Mouse (Mus musculus) heart, postnatal 25 days (tissue): ENCODE measurements at regions not wholly inside any gene's neighbourhood (a gene's known extent, or its start where the extent isn't known, plus 50 kb on each side); places are given as distances from the start of the nearest gene placed in this dataset.

Experiments
- DNase-seq: peaks from one replicate; pipeline ENCODE4 v3.0.0; 2022; ENCODE audit warnings: low spot score
- intact Hi-C: fragments of 180-260 bp; cut with DNase I; formaldehyde crosslinking; loops from one replicate; pipeline ENCODE4 v1.15.1; 2025

GRCm38 (mm10) chr4:72060605-72061352 lies 139.9 kb downstream of the Tle1 start:
- no peak for DNase-seq
- intact Hi-C loops = loop anchor here (10.0 kb wide), 1 partner anchor 134 kb away; no protein-coding TSS in a partner anchor

DNA sequence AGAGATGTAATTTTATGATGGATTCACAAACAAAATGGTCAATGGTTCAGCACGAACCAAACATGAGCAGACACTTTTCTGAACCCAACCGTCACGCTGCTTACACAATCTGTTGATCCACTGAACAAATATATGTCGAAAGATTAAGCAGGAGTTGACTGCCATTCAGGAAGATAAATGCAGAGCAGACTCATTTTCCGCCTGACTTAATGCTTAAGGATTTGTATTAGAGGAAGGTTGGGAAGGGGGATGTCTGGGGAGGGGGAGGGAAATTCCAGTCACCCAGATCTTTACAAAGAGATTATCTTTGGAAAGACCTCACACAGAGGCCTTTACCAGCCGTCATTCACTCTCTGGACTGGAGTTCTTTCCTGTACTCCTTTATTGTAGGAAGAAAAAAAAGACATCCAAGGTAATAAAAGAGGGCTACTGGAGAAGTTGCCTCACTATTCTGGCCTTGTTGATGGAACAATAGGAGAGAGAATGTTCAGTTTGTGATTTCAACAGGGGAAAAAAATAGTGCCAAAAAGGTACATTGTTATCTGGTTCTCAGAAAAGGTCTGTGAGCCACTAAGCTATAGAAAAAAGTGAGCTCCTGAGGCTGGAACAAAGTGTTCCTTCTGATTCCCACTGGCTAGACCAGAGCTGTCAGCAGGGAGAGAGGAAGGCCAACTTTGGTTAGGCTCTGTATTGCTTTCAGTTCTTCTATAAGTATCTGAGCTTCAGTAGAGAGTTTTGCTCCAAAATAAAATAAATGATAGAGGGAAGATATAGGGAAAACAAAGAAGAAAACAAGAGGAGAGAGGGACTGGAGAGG lies 150.9 kb downstream of the Tle1 start:
- no peak for DNase-seq
- intact Hi-C loops = no loop called here

GRCm38 (mm10) chr4:72022152-72022551 lies 178.6 kb downstream of the Tle1 start:
- intact Hi-C loops = no loop called here
- no peak for DNase-seq

DNA sequence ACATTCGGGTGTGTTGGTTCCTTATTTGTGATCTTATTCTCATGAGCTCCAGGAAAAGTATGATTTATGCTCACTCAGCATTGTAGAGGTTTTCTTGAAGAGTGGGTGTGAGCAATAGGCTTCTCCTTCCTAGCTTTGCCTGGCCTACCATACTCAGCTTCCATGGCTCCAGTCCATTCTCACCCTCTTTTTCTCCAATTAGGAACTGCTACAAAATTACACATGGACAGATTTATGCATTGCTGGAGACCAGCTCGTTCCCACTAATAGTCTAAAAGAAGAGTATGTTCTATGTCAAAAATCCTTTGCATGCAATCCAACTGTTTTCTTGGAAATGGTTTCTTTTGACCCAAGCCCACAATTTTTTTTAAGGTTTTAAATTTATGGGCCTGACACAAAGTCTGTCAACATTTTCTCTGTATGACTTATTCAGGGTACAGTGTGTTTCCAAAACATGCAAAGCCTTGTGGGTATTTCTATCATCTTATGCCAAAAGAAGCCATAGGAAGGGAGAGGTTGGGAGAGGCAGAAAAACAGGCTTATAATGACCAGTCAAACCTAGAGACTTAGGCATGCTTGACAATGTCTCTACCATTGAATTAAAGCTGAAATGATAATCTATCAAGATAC lies 186.4 kb downstream of the Tle1 start:
- no peak for DNase-seq
- intact Hi-C loops = no loop called here

GRCm38 (mm10) chr4:72013583-72013982 lies 187.1 kb downstream of the Tle1 start:
- intact Hi-C loops = no loop called here
- no peak for DNase-seq

GRCm38 (mm10) chr4:72010316-72010715 lies 190.4 kb downstream of the Tle1 start:
- DNase-seq = no peak
- intact Hi-C loops = no loop called here

GRCm38 (mm10) chr4:72005926-72006325 lies 194.8 kb downstream of the Tle1 start:
- DNase-seq = no peak
- intact Hi-C loops = no loop called here

DNA sequence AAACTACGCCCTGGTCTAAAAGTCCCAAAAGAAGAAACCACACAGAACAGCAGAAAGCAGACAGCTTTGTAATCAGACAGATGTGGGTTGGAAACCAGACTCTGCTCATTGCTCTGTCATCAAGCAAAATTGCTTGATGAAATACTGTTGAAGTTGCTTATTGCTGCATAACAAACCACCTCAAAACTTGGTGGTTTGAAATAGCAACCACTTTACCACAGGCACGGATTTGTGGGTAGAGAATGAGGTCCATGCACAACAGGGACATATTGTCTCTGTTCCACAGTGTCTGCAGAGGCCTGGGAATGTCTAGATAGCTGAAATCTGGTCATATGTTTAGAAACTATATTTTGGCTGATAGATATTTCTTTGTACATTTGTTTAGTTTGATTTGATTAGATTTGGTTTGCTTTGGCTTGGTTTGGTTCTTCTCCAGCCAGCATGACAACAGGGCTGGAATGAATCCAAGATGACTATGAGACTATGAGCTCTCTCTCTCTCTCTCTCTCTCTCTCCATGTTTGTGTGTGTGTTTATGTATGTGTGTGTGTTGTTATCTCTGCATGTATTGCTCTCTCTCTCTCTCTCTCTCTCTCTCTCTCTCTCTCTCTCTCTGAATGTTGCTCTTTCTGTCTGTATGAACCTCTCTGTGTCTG lies 199.4 kb downstream of the Tle1 start:
- intact Hi-C loops = no loop called here
- no peak for DNase-seq

GRCm38 (mm10) chr4:71968701-71969100 lies 210.9 kb upstream of the Gm11232 start:
- no peak for DNase-seq
- intact Hi-C loops = no loop called here

DNA sequence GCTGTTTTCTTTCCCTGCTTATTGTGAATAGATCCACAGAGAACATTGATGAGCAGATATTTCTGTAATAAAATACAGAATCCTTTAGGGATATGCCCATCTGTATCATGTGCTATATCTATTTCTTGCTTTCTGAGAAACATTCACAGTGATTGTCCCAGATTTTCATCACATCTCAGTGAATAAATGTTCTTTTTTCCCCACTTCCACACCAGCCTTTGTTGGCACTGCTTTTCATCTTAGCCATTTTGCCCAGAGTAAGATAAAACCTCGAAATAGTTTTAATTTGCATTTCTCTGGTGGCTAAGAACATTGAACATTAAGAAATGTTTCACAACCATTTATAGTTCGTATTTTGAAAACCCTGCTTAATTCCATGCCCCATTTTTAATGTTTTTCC lies 195.7 kb upstream of the Gm11232 start:
- DNase-seq = no peak
- intact Hi-C loops = no loop called here

- no peak for DNase-seq
- intact Hi-C loops = no loop called here
These were observed 175.6 kb upstream of the Gm11232 start for GRCm38 (mm10) chr4:71933240-71933986.

DNA sequence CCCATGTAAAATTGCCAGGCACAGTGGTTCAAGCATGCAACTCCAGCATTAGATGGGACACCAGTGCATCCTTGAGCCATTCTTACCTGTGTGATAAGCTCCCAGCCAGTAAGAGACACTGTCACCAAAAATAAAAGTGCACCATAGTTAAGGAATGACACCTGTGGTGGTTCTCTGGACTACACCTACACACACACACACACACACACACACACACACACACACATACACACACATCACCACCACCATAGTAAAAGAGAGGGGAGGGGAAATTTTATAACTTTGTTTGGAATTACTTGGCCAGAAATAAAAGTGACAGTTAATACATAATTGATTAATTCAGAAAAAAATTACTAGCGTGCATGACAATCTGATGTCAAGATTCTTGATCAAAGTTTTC lies 175.1 kb upstream of the Gm11232 start:
- intact Hi-C loops = no loop called here

DNA sequence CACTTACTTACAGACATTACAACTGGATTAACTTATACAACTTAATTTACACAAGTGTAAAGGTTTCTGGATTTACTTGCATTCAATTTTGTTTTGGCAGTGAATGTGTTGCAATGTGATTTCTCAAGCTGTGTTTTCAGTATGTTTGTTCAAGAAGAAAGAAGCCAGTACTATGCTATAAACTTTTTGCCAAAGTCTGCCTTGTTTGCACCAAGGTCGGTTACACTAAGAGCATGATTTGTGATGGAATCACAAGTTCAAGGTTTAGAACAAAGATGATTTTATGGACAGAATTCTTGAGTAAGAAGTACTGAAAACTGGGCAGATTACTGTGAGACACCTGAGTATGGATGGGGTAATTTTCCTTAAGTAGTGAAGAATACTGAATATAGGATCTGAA lies 153.8 kb upstream of the Gm11232 start:
- DNase-seq = no peak
- intact Hi-C loops = no loop called here

More for the DNA sequence above, 175.1 kb upstream of the Gm11232 start:
- no peak for DNase-seq

- intact Hi-C loops = no loop called here
- DNase-seq = no peak
These were observed 117.9 kb upstream of the Gm11232 start for GRCm38 (mm10) chr4:71875651-71876050.

DNA sequence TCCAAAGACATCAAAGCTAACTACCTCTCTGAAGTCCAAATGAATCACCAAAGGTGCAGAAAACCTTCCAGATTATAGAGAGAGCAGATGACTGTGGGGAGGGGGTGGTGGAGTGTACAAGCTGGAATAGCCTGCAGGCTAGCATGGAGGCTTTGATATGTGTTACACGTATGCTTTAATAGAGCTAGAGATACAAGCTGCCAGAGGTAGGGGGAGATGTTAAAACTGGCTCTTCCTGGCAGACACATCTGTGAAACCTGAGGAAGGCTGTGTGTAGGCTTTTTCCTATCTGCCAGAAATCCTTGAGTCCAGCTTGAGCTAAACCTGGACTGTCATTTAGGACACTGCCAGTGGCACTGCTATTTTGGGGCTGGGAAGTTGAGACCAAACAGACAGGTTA lies 109.2 kb upstream of the Gm11232 start:
- intact Hi-C loops = no loop called here
- no peak for DNase-seq

GRCm38 (mm10) chr4:71841833-71842232 lies 84.1 kb upstream of the Gm11232 start:
- DNase-seq = no peak
- intact Hi-C loops = no loop called here

GRCm38 (mm10) chr4:71840774-71841146 lies 83.0 kb upstream of the Gm11232 start:
- DNase-seq = no peak
- intact Hi-C loops = no loop called here

DNA sequence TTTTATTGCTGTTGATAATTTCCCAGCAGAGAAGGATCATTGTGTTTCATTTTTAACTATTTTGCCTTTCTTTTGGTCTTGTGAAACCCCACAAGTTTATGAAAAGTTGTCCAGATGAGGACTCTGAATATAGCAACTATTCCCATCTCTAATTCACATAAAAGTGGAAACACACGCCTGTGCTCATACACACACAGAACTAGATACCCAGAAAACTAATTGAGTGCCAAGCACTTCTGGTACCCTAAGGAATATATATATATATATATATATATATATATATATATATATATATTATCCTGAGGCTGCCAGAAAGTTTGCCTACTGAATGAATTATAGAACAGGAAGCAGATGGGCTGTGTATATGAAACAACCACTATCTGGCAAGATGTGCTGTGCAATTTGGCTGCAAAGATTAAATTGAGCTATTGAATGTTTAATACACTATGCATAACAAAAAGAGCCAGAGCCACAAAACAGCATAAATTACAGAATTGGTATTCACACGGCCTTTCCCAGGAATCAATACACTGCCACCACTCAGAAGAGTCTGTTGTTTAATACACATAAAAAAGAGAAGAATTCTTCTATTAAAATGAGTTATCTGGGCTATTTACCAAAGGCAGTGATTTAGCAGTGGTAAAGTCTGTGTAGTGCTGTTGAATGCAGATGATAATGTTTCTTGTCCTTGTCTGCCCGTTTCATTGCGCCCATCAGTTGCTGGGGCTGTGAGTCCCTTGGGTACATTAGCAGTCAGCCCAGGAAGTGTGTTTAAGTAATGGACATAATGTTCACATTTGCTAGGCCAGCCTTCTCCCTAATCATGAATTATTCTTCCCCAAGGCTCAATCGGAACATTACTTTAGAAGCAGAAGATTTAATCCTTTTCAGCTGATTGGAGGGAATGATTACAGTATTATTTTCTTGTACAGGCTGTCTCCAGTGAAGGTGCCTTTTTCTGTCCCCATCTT lies 82.3 kb upstream of the Gm11232 start:
- no peak for DNase-seq
- intact Hi-C loops = no loop called here
